Mouse (Mus musculus) inflammation-experienced regulatory T-cells, adult 6 months (primary cell): ENCODE data around the gene Vps39. TPM values are rescaled to one million over a fixed set of nuclear protein-coding genes. Genes with fewer than 3 reads are reported as not detected.

Source experiments
- ATAC-seq: one replicate; pipeline ENCODE4 v1.8.0; 2017
- polyA plus RNA-seq, 3 experiments: library from polyadenylated mRNA; unstranded; fragments of 100-300 nt; shearing (Covaris generic); gene quantifications; one replicate each; pipeline ENCODE4 v1.2.1; 2017

Vps39 gene
- polyA plus RNA-seq, 3 experiments from 2014 or later: 20.1 to 28.3 (median 26.7) TPM

- ATAC-seq: no peak
Observed at GRCm38 (mm10) chr2:120291471-120292078, 61.4 kb downstream of the Vps39 start.

GRCm38 (mm10) chr2:120288995-120289394 lies 63.9 kb downstream of the Vps39 start, which contains the start of gene Pla2g4d:
Pla2g4d (minus strand) TSS chr2:120289197.
- no peak for ATAC-seq

GRCm38 (mm10) chr2:120288401-120288800 lies 64.5 kb downstream of the Vps39 start:
- ATAC-seq: no peak

- no peak for ATAC-seq
Observed at GRCm38 (mm10) chr2:120285639-120286038, 67.3 kb downstream of the Vps39 start.

GRCm38 (mm10) chr2:120284705-120285104 lies 68.2 kb downstream of the Vps39 start:
- no peak for ATAC-seq

GRCm38 (mm10) chr2:120284094-120284493 lies 68.8 kb downstream of the Vps39 start:
- no peak for ATAC-seq

- ATAC-seq: no peak
Observed at GRCm38 (mm10) chr2:120283550-120283949, 69.4 kb downstream of the Vps39 start.

- ATAC-seq: no peak
Observed at GRCm38 (mm10) chr2:120281221-120281620, 71.7 kb downstream of the Vps39 start.

GRCm38 (mm10) chr2:120279961-120280360 lies 73.0 kb downstream of the Vps39 start:
- ATAC-seq: no peak

- no peak for ATAC-seq
Observed at GRCm38 (mm10) chr2:120276951-120277350, 76.0 kb downstream of the Vps39 start.

GRCm38 (mm10) chr2:120268635-120269034 lies 84.3 kb downstream of the Vps39 start:
- no peak for ATAC-seq

Other genes with a start within 250 kb of the Vps39 start
- gene Ehd4, start 198.5 kb downstream of the Vps39 start, polyA plus RNA-seq: 10 to 100 TPM in 1 of 3 experiments, 1 to 10 TPM in 2; 2.9 to 16.2 (median 3.9) TPM
- gene Pla2g4e, start 107.8 kb downstream of the Vps39 start, polyA plus RNA-seq: not detected
- not detected for gene Pla2g4d, start 63.9 kb downstream of the Vps39 start, polyA plus RNA-seq
- 1 to 10 TPM in 2 of 3 experiments, under 1 TPM in 1; 0.80 to 2.8 (median 1.7) TPM for gene Pla2g4f, start 39.0 kb downstream of the Vps39 start, polyA plus RNA-seq
- 10 to 100 TPM; 10.9 to 32.3 (median 29.3) TPM for gene Ganc, start 50.8 kb upstream of the Vps39 start, polyA plus RNA-seq
- 10 to 100 TPM; 18.9 to 28.3 (median 24.6) TPM for gene Tmem87a, start 51.0 kb upstream of the Vps39 start, polyA plus RNA-seq
- gene Capn3, start 102.9 kb upstream of the Vps39 start, polyA plus RNA-seq: 10 to 100 TPM in 2 of 3 experiments, 1 to 10 TPM in 1; 2.8 to 42.7 (median 37.9) TPM
- gene Zfp106, start 210.7 kb upstream of the Vps39 start, polyA plus RNA-seq: 10 to 100 TPM; 23.8 to 29.5 (median 28.5) TPM
- gene Snap23, start 214.5 kb upstream of the Vps39 start, polyA plus RNA-seq: 10 to 100 TPM; 54.6 to 67.1 (median 58.2) TPM